Mouse (Mus musculus) neural tube, embryonic 13.5 days (tissue): ENCODE measurements at regions not wholly inside any gene's neighbourhood (a gene's known extent, or its start where the extent isn't known, plus 50 kb on each side); places are given as distances from the start of the nearest gene placed in this dataset.
A peak's percentile ranks its signal among the peaks of the same experiment; 100 is the strongest.

Source experiments
- ATAC-seq: fragments of 200-750 bp; cut with Nextera tagmentation; 2 replicates; pipeline ENCODE4 v1.8.0; 2017; ENCODE audit warnings: low read depth, mild to moderate bottlenecking, moderate TSS enrichment, moderate library complexity
- H3K27ac ChIP-seq: fragments of 300-500 bp; sonication (generic); replicated peaks from 2 replicates; pipeline ENCODE4 v1.5.1; 2015; ENCODE audit warnings: moderate library complexity, mild to moderate bottlenecking, inconsistent platforms
- H3K27me3 ChIP-seq: fragments of 300-500 bp; sonication (generic); 2 replicates; pipeline ENCODE4 v1.6.1; 2015; ENCODE audit warnings: mild to moderate bottlenecking, inconsistent platforms
- H3K36me3 ChIP-seq: fragments of 300-500 bp; sonication (generic); 2 replicates; pipeline ENCODE4 v1.6.1; 2015; ENCODE audit warnings: mild to moderate bottlenecking, inconsistent platforms
- H3K4me1 ChIP-seq: fragments of 300-500 bp; sonication (generic); replicated peaks from 2 replicates; pipeline ENCODE4 v1.6.1; 2015; ENCODE audit warnings: inconsistent platforms
- H3K4me2 ChIP-seq: fragments of 300-500 bp; sonication (generic); 2 replicates; pipeline ENCODE4 v1.6.1; 2015; ENCODE audit warnings: inconsistent platforms, mild to moderate bottlenecking, moderate library complexity
- H3K4me3 ChIP-seq: fragments of 300-500 bp; sonication (generic); 2 replicates; pipeline ENCODE4 v1.5.1; 2015; ENCODE audit warnings: mild to moderate bottlenecking, inconsistent platforms
- H3K9ac ChIP-seq: fragments of 300-500 bp; sonication (generic); 2 replicates; pipeline ENCODE4 v1.6.1; 2015; ENCODE audit warnings: moderate library complexity, mild to moderate bottlenecking, inconsistent platforms
- H3K9me3 ChIP-seq: fragments of 300-500 bp; sonication (generic); 2 replicates; pipeline ENCODE4 v1.6.1; 2016; ENCODE audit warnings: inconsistent platforms
- WGBS: fragments of 180-500 bp; shearing (Covaris S2); methylation state at CpG from one replicate; pipeline ENCODE4 v1.1.7; 2015; 5-methylcytosine and 5-hydroxymethylcytosine counted together

DNA sequence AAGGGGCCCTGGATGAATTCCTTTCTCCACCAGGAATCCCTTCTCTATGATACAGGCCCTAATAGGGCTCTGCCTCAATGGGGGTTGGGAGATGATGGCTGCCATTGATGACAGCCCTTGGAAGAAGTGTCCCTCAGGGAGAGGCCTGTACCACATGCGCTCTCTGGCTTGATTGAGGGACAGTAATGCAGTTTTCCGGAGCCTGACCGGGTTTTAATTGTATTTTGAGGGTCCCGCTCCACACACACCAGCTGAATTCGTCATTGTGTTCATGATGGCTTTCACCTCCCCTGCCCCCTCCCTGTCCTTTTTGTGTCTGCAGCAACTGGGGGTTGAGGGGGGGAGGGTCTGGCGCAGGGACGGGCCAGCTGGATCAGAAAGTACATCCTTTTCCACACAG is 65.0 kb upstream of the Tbx3 start:
- ATAC-seq, result peak; percentile 32; the same call in 1 of the 2 replicates
- Histone ChIP-seq H3K4me1 (peaks cover 12% of the 10 kb centered on the region; the same call in 1 of the 2 replicates), H3K27ac (no peak overlapping the region), H3K4me3 (no peak overlapping the region), H3K4me2 (no peak overlapping the region), H3K9me3 (no peaks in the 10 kb centered on the region), H3K27me3 (no peaks in the 10 kb centered on the region), H3K9ac (no peak overlapping the region), H3K36me3 (no peaks in the 10 kb centered on the region)
- WGBS, result 24% methylated on average over 7 of the region's 7 CpGs

GRCm38 (mm10) chr5:119613413-119613812 is 57.1 kb upstream of the Tbx3 start:
- Histone ChIP-seq H3K27me3 (peaks cover 9% of the 10 kb centered on the region), H3K4me3 (no peak overlapping the region), H3K36me3 (no peaks in the 10 kb centered on the region), H3K9me3 (no peaks in the 10 kb centered on the region), H3K27ac (no peak overlapping the region), H3K4me1 (peaks cover 16% of the 10 kb centered on the region; the same call in 1 of the 2 replicates), H3K4me2 (no peak overlapping the region), H3K9ac (no peak overlapping the region)
- peak; percentile 79 for ATAC-seq
- 13% methylated on average over 6 of the region's 6 CpGs for WGBS

DNA sequence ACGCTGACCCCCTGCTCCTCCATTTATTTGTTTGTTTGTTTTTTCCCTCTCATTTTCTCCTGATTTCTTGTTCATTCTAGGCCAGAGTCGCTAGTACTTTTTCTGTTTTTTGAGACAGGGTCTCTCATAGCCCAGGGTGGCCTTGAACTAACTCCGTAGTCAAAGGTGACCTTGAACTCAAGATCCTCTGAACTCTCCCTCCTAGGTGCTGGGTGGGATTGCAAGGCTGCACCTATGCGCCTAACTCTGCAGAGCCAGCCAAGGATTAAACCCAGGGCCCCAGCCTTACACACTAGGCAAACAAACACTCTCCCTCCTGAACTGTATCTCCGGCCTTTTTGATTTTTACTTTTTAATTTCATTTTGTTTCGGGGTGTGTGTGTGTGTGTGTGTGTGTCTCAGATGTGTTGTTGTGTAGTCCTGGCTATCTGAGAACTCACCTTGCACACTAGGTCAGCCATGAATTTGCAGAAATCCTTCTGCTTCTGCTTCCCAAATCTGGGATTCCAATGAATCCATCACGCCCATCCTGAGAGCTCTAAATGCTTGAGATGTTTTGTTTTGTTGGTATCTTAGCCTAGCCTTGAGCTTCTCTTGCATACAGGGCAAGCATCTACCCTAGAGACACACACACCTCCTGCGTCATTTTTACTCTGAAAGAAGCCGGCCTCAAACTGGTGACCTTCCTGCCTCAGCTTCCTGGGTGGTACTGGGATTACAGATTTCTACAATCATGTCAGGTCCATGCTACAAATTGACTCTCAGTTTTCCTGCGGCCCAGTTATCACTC is 56.3 kb upstream of the Tbx3 start:
- no peak for ATAC-seq
- Histone ChIP-seq H3K4me2 (no peak overlapping the region), H3K27ac (no peak overlapping the region), H3K36me3 (no peaks in the 10 kb centered on the region), H3K27me3 (peaks cover 12% of the 10 kb centered on the region), H3K4me1 (peaks cover 13% of the 10 kb centered on the region; the same call in 1 of the 2 replicates), H3K4me3 (no peak overlapping the region), H3K9ac (no peak overlapping the region), H3K9me3 (no peaks in the 10 kb centered on the region)
- 86% methylated on average over 10 of the region's 10 CpGs for WGBS

GRCm38 (mm10) chr5:119615681-119616080 is 54.8 kb upstream of the Tbx3 start:
- no peak overlapping the region for H3K4me2 ChIP-seq
- 56% methylated on average over 5 of the region's 5 CpGs for WGBS
- no peak overlapping the region for H3K9ac ChIP-seq
- no peaks in the 10 kb centered on the region for H3K36me3 ChIP-seq
- H3K4me3 ChIP-seq, result no peak overlapping the region
- H3K9me3 ChIP-seq, result no peaks in the 10 kb centered on the region
- peaks cover 18% of the 10 kb centered on the region for H3K27me3 ChIP-seq
- H3K4me1 ChIP-seq, result peaks cover 13% of the 10 kb centered on the region; the same call in 1 of the 2 replicates
- ATAC-seq, result no peak
- no peak overlapping the region for H3K27ac ChIP-seq

GRCm38 (mm10) chr5:119617856-119618255 is 52.6 kb upstream of the Tbx3 start:
- Histone ChIP-seq H3K36me3 (no peaks in the 10 kb centered on the region), H3K27me3 (peaks cover 14% of the 10 kb centered on the region), H3K9ac (no peak overlapping the region), H3K27ac (no peak overlapping the region), H3K4me2 (no peak overlapping the region), H3K9me3 (no peaks in the 10 kb centered on the region), H3K4me3 (no peak overlapping the region), H3K4me1 (peaks cover 7% of the 10 kb centered on the region; the same call in 1 of the 2 replicates)
- no peak for ATAC-seq
- 92% methylated on average over 2 of the region's 2 CpGs for WGBS

DNA sequence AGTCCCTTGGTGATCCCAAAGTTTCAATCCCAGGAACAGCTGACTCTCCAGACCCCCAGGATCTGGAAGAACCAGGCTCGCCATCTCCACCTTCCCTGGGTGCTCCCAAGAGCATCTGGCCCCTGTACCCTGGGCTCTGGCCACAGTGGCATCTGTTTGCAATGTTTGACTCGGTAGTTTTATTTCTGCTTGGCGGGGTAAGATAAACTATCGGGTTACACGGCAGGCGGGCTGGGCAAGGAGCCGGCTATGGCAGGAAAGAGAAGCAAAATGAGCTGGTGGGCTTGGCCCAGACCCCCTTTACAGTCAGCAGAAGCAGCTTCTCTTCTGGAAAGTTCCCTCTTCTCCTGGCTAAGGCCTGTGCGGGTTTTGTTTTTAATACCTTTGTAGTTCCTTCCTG is 50.6 kb upstream of the Tbx3 start:
- Histone ChIP-seq H3K4me3 (no peak overlapping the region), H3K9ac (no peak overlapping the region), H3K4me2 (no peak overlapping the region), H3K27me3 (peaks cover 29% of the 10 kb centered on the region), H3K27ac (no peak overlapping the region), H3K4me1 (no peaks in the 10 kb centered on the region), H3K9me3 (no peaks in the 10 kb centered on the region), H3K36me3 (no peaks in the 10 kb centered on the region)
- no peak for ATAC-seq
- WGBS, result 34% methylated on average over 8 of the region's 8 CpGs
